Mouse (Mus musculus): ENCODE measurements around the gene Abcf2.

GRCm38 (mm10) chr5:24556709-24557108, 20.6 kb downstream of the Abcf2 start, which contains the start of gene 4931409K22Rik:
- TF ChIP-seq CTCF (IDR thresholded peaks at IDR 0.05; ENCODE audit: low read depth), result no peak
- no peak for TF ChIP-seq EP300 (IDR thresholded peaks at IDR 0.05; ENCODE audit: low read depth)

All from heart, postnatal 0 days (tissue).